Mouse (Mus musculus) embryonic facial prominence, embryonic 10.5 days (tissue): ENCODE measurements around the gene Trpm4. TPM values are rescaled to one million over a fixed set of nuclear protein-coding genes. Genes with fewer than 3 reads are reported as not detected.

Experiments used
- DNase-seq: peaks from one replicate; pipeline ENCODE4 v3.0.0-alpha.2; 2017; ENCODE audit warnings: low spot score
- H3K27ac ChIP-seq: fragments of 300-500 bp; sonication (generic); replicated peaks from 2 replicates; pipeline ENCODE4 v1.5.1; 2016; ENCODE audit warnings: mild to moderate bottlenecking
- H3K27me3 ChIP-seq: fragments of 300-500 bp; sonication (generic); replicated peaks from 2 replicates; pipeline ENCODE4 v1.6.1; 2016; ENCODE audit warnings: low read depth, mild to moderate bottlenecking; ENCODE audit not compliant: poor library complexity, severe bottlenecking
- H3K36me3 ChIP-seq: fragments of 300-500 bp; sonication (generic); replicated peaks from 2 replicates; pipeline ENCODE4 v1.6.1; 2016; ENCODE audit warnings: mild to moderate bottlenecking, moderate library complexity
- H3K4me1 ChIP-seq: fragments of 300-500 bp; sonication (generic); 2 replicates; pipeline ENCODE4 v1.6.1; 2016
- H3K4me3 ChIP-seq: fragments of 300-500 bp; sonication (generic); 2 replicates; pipeline ENCODE4 v1.5.1; 2016; ENCODE audit warnings: mild to moderate bottlenecking, moderate library complexity
- H3K9me3 ChIP-seq: fragments of 300-500 bp; sonication (generic); 2 replicates; pipeline ENCODE4 v1.6.1; 2016; ENCODE audit warnings: mild to moderate bottlenecking
- WGBS: fragments of 180-500 bp; shearing (Covaris S2); methylation state at CpG from one replicate; pipeline ENCODE4 v1.1.7; 2016; 5-methylcytosine and 5-hydroxymethylcytosine counted together
- polyA plus RNA-seq: library from polyadenylated mRNA; unstranded; fragments of >200 nt; fragmentation: Nextera tagmentation; extraction: Ambion mirVana; gene quantifications from 2 replicates; pipeline ENCODE4 v1.2.1, GENCODE M21; 2016

Gene Trpm4
- polyA plus RNA-seq, 1 experiment from 2014 or later: 11.3 TPM

- Histone ChIP-seq H3K27ac (peak overlapping the region; percentile 89), H3K4me1 (peaks cover 60% of the 10 kb centered on the region), H3K27me3 (peaks cover 51% of the 10 kb centered on the region), H3K4me3 (peak overlapping the region; percentile 75), H3K36me3 (no peaks in the 10 kb centered on the region), H3K9me3 (no peaks in the 10 kb centered on the region)
- no peak for DNase-seq
- WGBS: under 1% methylated on average over 11 of the region's 11 CpGs
Observed at GRCm38 (mm10) chr7:45340066-45340442, 6.5 kb upstream of the Trpm4 start.

DNA sequence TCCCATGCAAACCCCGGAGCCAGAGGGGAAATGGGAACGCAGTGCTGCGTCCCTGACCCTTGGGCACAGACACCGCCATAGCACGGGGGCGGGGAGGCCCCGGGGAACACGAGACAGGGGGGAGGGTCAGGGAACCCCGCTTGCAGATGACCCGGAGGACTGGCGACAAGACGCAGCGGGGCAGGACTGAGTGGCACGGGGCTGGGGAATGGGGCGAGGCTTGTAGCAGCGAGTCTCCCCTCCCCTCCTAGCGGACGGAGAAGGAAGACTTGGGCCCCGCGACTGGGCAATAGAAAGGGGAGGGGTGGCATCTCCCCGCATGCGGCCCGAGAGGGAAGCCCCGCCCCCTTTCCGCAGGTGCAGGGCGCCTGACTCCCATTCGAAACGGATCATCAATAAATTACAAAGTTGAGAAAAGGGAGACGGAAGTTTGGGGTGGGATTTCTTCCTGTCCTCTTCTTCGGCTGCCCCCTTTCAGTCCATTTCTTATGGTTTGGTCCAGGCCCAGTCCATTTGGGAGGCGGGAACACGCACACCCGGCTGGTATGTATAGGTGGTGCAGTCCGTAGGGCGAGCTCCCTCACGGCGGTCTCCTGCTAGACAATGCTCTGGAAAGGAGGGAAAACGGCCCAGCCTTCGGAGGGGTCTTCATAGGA, 6.0 kb upstream of the Trpm4 start:
- WGBS: under 1% methylated on average over 39 of the region's 39 CpGs
- Histone ChIP-seq H3K9me3 (no peaks in the 10 kb centered on the region), H3K27ac (peak overlapping the region; percentile 89), H3K4me1 (peaks cover 65% of the 10 kb centered on the region), H3K27me3 (peaks cover 52% of the 10 kb centered on the region), H3K36me3 (no peaks in the 10 kb centered on the region), H3K4me3 (peak overlapping the region; percentile 75)
- DNase-seq: peak; percentile 88

- WGBS: 1% methylated on average over 14 of the region's 14 CpGs
- Histone ChIP-seq H3K9me3 (no peaks in the 10 kb centered on the region), H3K27ac (peak overlapping the region; percentile 89), H3K4me3 (peak overlapping the region; percentile 75), H3K4me1 (peaks cover 72% of the 10 kb centered on the region), H3K36me3 (no peaks in the 10 kb centered on the region), H3K27me3 (peaks cover 56% of the 10 kb centered on the region)
- peak; percentile 69 for DNase-seq
Observed at GRCm38 (mm10) chr7:45338161-45338911, 4.8 kb upstream of the Trpm4 start.

- no peak overlapping the region for H3K27ac ChIP-seq
- H3K27me3 ChIP-seq: peaks cover 50% of the 10 kb centered on the region
- WGBS: 9% methylated on average over 4 of the region's 4 CpGs
- no peaks in the 10 kb centered on the region for H3K9me3 ChIP-seq
- H3K36me3 ChIP-seq: no peaks in the 10 kb centered on the region
- peaks cover 79% of the 10 kb centered on the region for H3K4me1 ChIP-seq
- peak overlapping the region; percentile 75 for H3K4me3 ChIP-seq
- DNase-seq: no peak
Observed at GRCm38 (mm10) chr7:45337469-45337868, 3.9 kb upstream of the Trpm4 start.

DNA sequence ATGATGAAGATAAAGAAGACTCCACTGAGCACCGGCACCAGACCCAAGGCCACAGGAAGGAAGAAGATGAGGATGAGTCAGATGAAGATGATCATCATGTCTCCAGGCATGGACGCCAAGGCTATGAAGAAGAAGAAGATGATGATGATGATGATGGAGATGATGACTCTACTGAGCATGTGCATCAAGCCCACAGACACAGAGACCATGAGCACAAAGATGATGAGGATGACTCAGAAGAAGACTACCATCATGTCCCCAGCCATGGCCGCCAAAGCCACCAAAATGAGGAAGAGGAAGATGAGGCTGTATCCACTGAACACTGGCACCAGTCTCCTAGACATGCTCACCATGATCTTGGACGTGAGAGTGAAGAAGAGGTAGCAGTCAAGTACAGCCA, 2.7 kb upstream of the Trpm4 start:
- DNase-seq: no peak
- H3K27ac ChIP-seq: no peak overlapping the region
- H3K9me3 ChIP-seq: no peaks in the 10 kb centered on the region
- 93% methylated on average over 4 of the region's 4 CpGs for WGBS
- H3K27me3 ChIP-seq: peaks cover 57% of the 10 kb centered on the region
- no peak overlapping the region for H3K4me3 ChIP-seq
- peaks cover 77% of the 10 kb centered on the region for H3K4me1 ChIP-seq
- H3K36me3 ChIP-seq: no peaks in the 10 kb centered on the region

DNA sequence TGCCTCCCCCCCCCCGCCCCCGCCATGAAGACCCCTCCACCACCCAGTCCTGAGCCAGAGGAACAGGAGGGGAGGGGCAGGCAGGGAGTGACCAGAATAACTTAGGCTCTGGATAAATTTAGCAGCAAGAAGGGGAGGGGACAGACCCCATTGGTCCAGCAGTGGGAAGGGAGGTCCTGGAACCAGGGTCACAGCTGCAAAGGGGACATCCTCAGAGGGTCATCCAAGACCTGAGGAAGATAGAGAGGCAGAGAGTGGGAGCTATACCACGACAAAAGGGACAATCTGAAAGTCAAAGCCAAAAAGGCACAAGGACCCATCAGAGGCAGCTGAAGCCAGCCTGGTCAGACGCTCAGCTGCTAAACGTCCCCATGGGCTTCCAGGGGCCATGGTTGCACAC, 1.5 kb upstream of the Trpm4 start, which contains the start of gene Hrc:
Gene Hrc, plus strand, starts transcription at position 235 of the 400 bp plus-strand sequence.
- 27% methylated on average over 5 of the region's 5 CpGs for WGBS
- no peaks in the 10 kb centered on the region for H3K36me3 ChIP-seq
- peak within 1 kb of the TSS; percentile 73 for H3K4me3 ChIP-seq
- no peaks in the 10 kb centered on the region for H3K9me3 ChIP-seq
- DNase-seq: no peak
- H3K27me3 ChIP-seq: peaks cover 57% of the 10 kb centered on the region
- H3K27ac ChIP-seq: peak within 1 kb of the TSS; percentile 16; the same call in 1 of the 2 replicates
- peaks cover 65% of the 10 kb centered on the region for H3K4me1 ChIP-seq

GRCm38 (mm10) chr7:45334605-45335004, 1.0 kb upstream of the Trpm4 start:
- WGBS: 17% methylated on average over 3 of the region's 3 CpGs
- peaks cover 57% of the 10 kb centered on the region for H3K27me3 ChIP-seq
- H3K27ac ChIP-seq: peak overlapping the region; percentile 16; the same call in 1 of the 2 replicates
- peak overlapping the region; percentile 73 for H3K4me3 ChIP-seq
- no peaks in the 10 kb centered on the region for H3K9me3 ChIP-seq
- H3K36me3 ChIP-seq: no peaks in the 10 kb centered on the region
- DNase-seq: no peak
- H3K4me1 ChIP-seq: peaks cover 60% of the 10 kb centered on the region

DNA sequence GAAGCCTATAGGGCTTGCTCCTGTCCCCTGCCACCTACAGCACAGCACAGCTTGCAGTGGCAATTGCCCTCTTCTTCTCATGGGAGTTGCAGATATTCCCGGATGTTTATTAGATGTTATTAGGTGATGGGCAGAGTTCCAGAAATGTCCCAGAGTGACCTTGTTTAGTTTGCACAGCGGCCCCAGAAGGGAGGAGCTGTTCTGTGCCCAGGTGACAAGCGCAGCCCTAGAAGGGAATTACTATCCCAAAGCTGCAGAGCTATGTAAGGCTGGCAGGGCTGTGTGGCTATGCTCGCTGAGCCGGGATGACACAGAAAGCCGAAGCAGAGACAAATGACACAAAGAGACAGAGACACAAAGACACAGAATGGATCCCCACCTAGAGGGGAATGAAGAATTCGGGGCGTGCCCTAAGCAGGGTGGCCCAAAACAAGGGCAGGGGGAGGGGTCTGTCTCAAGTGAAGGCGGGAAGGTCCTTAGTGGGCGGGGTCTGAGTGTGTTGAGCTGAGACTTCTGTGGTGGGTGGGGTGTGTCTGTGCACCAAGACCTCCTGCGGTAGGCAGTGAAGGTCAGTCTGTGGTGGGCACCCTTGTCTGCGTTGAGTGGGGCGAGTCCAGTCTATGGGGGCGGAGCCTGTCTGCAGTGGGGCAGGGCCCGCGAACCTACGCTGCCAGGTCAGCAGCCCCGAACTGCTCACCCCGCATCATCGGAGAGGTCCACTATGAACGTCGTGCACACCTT, 725 bp downstream of the Trpm4 start:
- DNase-seq: peak; percentile 75
- peak overlapping the region; percentile 73 for H3K4me3 ChIP-seq

GRCm38 (mm10) chr7:45331502-45331901, 2.1 kb downstream of the Trpm4 start:
- Histone ChIP-seq H3K4me1 (peaks cover 35% of the 10 kb centered on the region), H3K4me3 (no peak overlapping the region), H3K9me3 (no peaks in the 10 kb centered on the region), H3K36me3 (peaks cover 9% of the 10 kb centered on the region), H3K27me3 (peaks cover 29% of the 10 kb centered on the region), H3K27ac (no peak overlapping the region)
- no peak for DNase-seq
- WGBS: 85% methylated on average over 6 of the region's 6 CpGs

More for the DNA sequence above, 725 bp downstream of the Trpm4 start:
- Histone ChIP-seq H3K4me1 (peaks cover 43% of the 10 kb centered on the region), H3K27ac (peak overlapping the region; percentile 85), H3K36me3 (no peaks in the 10 kb centered on the region), H3K9me3 (no peaks in the 10 kb centered on the region), H3K27me3 (peaks cover 43% of the 10 kb centered on the region)
- WGBS: 3% methylated on average over 22 of the region's 22 CpGs

- no peak overlapping the region for H3K4me3 ChIP-seq
- H3K36me3 ChIP-seq: peaks cover 22% of the 10 kb centered on the region
- H3K27me3 ChIP-seq: peaks cover 9% of the 10 kb centered on the region
- WGBS: 83% methylated on average over 13 of the region's 13 CpGs
- peaks cover 19% of the 10 kb centered on the region for H3K4me1 ChIP-seq
- DNase-seq: no peak
- peaks cover 2% of the 10 kb centered on the region; the same call in 1 of the 2 replicates for H3K9me3 ChIP-seq
- H3K27ac ChIP-seq: no peak overlapping the region
Observed at GRCm38 (mm10) chr7:45328841-45329475, 4.6 kb downstream of the Trpm4 start.

DNA sequence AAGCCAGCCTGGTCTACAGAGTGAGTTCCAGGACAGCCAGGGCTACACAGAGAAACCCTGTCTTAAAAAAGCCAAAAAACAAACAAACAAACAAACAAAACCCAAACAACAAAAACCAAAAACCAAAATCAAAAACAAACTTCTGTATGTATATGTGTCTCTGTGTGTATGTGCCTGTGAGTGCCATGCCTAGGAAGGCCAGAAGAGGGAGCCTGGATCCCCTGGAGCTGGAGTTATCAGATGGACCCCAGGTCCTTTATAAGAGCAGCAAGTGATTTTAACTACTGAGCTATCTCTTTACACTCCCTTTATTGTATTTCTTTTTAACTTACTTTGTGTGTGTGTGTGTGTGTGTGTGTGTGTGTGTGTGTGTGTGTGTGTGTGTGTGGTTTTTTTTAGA, 7.8 kb downstream of the Trpm4 start:
- Histone ChIP-seq H3K4me3 (no peak overlapping the region), H3K9me3 (peaks cover 2% of the 10 kb centered on the region; the same call in 1 of the 2 replicates), H3K27me3 (no peaks in the 10 kb centered on the region), H3K4me1 (no peaks in the 10 kb centered on the region), H3K27ac (no peak overlapping the region), H3K36me3 (peaks cover 34% of the 10 kb centered on the region)
- DNase-seq: no peak

DNA sequence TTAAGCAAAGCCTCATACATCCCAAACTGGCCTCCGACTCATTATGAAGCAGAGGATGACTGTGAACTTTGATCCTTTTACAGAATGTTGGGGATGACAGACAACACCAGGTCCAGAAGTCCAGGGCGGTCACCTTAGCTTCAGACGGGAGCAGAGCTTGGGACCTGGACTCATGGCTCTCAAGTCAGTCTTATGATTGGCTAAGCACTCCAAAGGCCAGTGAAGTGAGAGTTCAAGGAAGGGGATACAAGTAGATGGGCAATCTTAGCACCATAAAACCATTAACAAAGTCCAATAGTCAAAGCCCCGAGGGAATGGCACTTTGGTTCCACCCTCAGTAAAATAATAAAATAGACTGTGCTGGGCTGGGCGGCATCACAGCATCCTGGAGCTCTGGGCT, 10.5 kb downstream of the Trpm4 start:
- 91% methylated on average over 5 of the region's 5 CpGs for WGBS
- H3K9me3 ChIP-seq: peaks cover 2% of the 10 kb centered on the region; the same call in 1 of the 2 replicates
- H3K27me3 ChIP-seq: no peaks in the 10 kb centered on the region
- H3K4me1 ChIP-seq: no peaks in the 10 kb centered on the region
- no peak for DNase-seq
- no peak overlapping the region for H3K27ac ChIP-seq
- H3K4me3 ChIP-seq: no peak overlapping the region
- H3K36me3 ChIP-seq: peaks cover 38% of the 10 kb centered on the region
